Mouse (Mus musculus): ENCODE measurements around the gene Phf5a.
"Not testable (repeated sequence)": the region's sequence is repeated elsewhere in the genome, so short reads cannot be mapped to it uniquely, and the experiment has no call there.

Gene Phf5a

DNA sequence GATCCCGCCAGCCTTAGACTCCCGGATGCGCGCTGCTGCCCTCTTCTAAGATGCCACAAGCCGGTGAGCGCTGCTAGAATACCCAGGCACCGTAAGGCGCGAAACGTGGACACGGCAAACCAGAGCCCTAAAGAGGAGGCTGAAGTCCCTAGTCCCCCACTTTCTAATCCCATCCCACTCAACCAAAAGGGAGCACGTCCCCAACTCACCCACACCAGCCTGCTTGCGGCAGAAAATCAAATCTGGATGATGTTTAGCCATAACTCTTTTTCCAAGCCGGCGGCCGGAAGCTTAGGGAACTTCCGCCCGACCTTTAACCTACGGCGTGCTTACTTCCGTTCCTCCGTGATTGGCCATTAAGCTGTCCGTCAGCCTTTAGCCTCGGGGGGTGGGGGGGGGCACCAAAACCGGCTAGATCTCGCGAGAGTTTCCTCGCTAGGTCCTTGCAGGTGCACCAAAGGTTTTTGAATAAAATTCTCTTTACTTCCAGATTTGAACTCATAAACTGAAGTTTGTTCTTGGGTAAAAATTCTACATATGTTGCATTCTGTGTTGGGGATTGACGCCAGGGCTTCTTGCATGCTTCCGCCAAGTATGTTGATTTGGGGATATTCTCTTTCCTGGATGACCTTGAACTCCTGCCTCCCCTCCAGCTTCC is at the start of gene Phf5a:
Phf5a (minus strand) TSS at position 308 of the 658 bp plus-strand sequence.
- peak; percentile 95 for DNase-seq

DNA sequence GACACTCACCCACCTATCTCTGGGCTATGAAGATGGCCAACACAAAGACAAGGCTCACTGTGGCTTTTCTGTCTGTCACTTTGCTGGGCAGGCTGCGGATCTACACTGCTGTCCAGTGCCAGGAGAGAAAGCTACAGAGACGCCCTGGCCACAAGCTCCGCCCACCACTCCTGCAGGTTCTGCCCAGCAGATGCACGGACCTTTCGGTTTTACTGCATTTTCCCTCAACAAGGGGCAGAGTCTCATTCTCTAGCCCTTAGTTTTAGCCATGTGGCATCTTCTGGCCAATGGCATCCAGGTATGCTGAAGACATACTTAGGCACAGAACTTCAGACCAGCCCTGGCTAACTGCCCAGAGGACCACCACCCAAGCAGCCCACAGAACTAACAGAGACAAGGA is 49.5 kb upstream of the Phf5a start:
- no peak for DNase-seq

DNA sequence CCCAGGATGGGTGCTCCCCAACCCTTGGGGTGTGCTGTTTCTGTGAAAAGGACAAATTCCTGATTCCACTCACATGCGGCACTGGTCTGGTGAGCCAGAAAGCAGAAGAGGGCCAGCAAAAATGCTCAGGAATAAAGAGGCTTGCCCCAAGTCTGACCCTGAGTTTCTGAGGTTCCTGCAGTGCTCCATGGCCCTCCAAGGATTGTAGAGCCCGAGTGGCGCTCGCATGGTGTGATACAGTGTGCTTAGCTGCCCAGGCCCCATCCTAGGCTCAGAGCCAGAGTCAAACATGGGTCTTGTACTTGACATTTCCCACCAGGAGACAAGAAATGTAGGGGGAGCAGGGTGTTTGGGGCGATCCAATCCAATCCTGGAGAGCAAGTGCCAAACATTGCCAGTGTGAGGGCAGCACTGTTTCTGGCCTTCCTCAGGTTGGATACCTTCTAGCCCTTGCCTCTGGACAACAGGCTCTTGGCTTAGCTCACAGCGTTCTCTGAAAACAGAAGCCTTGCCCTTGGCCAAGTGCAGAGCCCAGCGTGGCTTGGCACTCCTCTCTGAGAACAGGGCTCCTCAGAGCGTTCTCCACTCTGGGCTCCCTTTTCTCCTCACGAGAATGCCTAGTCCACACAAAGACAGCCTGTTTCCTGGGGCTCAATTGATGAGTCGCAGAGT is 49.0 kb upstream of the Phf5a start:
- no peak for DNase-seq

DNA sequence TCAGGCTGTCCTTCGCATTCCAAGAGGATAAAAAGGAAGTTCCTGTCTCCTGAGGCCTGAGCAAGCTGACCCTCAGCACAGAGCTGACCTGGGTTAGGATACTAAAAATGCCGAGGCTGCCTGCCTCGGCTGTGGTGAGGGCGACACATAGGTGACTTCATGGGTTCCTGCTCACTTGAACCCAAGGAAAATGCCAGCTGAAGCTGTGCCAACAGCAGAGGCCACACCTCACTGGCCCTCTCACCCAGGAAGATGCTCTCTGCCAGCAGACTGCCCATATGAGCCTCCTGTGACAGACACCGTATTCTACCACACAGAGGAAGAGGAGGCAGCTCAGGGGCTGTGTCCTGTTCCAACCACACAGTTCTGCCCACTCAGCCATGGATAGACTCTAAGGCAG is 47.4 kb upstream of the Phf5a start:
- DNase-seq = peak; percentile 41 to 72

DNA sequence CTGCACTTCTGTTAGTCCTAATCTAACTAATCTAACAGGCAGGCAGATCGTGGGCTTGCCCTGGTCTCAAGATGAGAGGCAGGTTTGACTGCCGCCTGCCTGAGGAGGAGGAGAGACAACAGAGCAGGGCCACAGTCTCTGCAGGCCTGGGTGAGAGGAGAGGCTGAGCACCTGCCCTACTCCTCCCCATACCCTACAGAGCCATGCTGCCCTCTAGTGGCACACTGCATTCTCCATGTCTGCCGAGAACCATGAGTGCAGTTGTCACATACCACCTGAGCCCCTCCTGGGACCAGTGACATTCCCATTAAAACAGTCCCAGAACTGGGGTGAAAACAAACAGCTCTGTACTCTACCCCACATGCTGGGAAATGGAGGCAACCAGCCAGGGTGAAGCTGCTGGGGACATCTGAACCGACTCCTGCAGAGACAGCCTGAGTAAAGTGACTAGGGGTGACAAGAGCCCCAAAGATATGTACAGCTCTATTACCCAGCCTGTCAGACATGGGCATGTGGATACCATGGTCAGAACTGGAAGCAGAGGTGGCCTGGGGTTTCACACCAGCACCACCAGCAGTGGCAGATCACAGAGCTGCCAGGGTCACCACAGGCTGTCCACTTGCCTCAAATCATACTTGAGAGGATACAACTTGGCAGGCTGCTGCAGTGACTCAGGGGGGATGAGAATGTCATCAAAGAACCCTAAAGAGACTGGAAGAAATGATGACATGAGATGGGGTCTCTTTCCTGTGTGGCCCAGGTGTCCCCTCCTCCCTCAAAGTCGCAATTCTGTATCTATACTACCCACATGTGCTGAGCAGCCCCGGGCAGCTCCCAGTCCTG is 46.1 kb upstream of the Phf5a start:
- peak; percentile 86 to 89 for DNase-seq

DNA sequence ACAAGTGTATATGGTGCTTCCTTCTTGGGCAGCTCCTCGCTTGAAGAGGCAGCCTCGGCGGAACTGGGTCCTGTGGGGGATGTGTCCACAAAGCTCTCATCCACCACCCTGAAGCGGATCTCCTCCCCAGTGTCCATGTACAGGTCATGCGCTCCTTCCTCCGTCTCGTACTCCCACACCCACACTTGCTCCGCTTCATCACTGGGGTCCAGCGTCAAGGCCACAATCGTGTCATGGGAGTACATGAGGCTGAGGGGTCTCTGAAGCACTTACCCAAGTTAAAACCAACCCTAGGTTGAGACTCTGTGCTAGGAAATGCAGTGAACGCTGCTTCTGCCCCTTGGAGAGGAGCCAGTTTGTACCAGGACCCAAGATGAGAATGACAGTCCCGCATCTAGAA is 45.5 kb upstream of the Phf5a start:
- no peak for DNase-seq

DNA sequence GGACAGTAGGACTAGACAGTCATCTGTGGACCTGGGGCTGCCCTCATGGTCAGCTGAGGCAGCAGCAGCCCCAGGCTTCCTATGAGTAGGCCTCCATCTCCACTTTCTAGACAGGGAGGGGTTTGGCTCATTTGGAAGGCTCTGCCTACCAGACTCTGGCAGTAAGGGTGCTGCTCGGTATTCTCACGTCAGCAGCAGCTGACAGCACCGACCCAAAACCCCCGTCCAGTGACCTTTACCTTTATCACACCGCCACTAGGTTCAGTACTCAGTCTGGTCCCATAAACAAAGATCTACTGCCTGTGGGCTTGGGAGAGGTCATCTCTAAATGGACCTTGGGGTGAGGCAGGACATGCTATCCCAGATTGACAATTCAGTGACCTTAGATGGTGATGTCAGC is 44.0 kb upstream of the Phf5a start:
- DNase-seq = no peak

DNA sequence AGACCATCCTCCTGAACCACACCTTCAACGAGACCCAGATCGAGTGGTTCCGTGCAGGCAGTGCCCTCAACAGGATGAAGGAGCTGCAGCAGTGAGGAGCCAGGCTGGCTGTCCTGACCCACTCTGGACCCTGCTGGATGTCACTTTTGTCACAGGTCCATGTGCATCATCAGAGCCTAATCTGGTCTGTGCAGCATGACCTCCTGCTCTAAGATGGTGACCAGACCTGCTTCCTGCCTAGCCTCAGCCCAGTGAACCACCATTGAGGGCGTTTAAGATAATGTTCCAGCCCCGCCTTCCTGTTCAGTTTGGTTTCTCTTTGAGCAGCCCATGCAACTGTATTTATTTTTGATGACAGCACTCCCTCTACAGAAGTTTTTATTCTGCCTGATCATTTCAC is 43.0 kb upstream of the Phf5a start:
- no peak for DNase-seq

DNA sequence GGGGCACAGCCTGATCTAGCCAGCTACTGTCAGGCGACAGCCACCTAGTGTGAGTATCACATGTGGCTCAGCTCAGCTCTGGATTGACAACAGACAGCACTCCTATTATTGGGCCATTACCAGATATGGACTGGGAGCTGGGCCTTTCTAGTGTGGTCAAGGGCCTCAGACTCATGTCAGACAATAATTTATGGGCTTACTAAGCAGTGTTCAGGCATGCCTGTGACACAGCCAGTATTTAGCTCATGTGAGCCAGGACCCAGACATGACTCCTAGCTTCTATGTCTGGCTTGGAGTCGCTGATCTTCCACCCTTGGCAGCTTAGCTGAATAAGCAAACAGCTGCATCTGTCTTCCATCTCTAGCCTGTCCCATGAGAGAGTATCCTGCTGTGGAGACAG is 40.8 kb upstream of the Phf5a start:
- no peak for DNase-seq

DNA sequence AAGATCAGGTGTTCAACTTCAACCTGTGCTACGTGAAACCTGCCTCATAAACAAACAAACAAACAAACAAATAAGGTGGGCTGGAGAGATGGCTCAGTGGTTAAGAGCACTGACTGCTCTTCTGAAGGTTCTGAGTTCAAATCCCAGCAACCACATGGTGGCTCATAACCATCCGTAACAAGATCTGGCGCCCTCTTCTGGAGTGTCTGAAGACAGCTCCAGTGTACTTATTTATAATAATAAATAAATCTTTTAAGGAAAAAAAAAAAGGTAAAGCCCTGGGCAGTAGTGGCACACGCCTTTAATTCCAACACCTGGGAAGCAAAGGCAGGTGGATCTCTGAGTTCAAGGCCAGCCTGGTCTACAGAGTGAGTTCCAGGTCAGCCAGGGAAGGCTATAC is 37.1 kb upstream of the Phf5a start:
- not testable (repeated sequence) for DNase-seq

DNA sequence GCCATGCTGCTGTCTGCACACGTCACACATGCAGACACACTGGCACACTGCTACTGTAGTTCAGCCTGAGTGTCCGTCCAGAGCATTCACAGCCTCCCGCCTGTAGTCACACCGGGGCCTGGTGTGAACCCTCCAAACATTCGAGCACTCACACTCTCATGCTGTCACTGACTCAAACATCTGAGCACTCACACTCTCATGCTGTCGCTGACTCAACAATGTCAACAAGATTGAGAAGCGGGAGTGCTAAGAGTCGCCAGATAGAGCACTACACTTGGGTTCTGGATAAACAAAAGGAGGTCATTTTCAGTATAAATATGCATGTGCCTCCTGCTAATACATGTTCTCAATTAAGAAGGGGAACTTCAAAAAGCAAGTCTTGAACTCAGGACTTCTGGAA is 36.2 kb upstream of the Phf5a start:
- DNase-seq = no peak

DNA sequence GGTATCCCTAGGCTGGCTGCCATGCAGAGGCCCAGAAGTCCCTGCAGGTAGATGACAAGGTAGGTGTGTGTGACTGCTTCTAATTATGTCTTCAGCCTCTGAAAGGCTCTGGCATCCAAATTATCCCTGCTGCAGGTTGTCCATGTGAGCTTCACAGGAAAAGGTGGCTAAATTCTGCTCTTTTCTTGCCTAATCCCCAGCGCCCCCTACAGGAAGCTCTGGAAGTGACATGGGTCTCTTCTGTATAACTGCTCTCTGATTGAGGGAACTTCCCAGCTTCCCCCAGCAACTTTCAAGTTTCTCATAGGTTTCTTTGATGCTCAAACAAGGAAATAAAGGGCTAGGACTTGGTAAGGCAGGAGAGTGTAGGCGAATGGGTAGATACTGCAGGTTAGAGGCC is 33.2 kb upstream of the Phf5a start:
- peak; percentile 77 to 89 for DNase-seq

DNA sequence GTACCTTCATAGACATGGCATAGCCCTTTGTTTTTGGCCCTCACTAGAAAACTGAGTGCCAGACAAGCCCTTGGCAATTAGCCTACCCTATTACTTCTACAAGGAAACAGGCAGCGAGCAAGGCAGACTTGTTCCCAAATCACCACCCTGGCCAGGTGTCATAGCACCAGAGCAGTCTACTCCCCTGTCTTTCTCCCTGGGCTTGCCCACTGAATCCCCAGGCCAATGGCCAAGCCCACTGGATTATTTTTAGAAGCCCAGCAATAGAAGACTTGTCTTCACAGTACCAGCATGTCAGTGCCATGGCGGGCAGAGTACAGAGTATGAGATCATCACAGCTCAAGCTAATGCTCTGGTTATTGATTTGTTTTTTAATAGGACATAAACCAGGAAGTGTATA is 27.0 kb upstream of the Phf5a start:
- no peak for DNase-seq

DNA sequence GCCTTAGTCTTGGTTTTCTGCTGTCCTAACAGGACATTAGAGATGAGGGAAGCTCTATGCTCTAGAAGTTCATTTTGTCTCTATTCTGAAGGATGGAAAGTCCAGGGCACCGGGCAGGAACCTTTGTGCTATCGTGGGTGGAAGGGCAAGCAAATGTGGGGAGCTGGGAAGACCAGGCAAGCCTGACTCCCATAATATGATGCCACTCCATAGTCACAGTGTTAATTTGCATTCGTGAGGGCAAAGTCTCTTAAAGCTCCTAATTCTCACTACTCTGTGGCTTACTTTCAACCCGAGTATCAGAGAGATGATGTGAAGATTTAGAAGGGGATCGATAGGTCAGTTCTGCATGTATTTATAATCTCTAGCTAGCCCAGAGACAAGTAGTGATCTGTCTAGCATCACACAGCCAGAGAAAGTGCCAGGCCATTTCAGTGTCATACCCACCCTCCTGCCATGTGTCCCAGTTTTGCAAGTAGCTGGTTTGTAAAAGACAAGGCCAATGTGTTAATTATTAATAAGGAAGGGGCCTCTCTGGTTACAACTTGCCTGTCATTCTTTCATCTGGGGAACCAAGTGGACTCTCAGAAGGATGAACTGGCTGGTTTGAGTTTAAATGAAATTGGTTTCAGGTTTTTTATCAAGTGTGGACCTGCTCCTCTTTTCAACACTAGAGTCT is 26.0 kb upstream of the Phf5a start:
- no peak for DNase-seq

DNA sequence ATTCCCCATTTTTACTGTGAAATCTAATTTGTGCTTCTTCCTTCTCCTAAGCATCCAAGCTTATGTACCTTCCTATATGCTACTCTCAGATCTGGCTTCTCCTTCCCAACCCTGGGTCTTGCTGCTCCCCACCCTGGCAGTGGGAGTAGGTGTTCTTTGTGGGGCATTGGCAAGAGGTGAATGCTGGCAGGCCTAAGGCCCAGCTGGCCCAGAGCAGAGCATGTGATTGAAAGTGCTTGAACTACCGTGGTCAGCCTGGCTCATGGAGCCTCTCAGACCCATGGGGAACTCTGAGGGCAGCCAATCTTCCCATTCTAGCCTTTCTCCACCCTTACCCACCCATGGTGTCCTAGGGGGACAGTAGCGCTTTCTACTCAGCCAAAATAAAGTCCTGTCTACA is 24.7 kb upstream of the Phf5a start:
- DNase-seq = no peak

DNA sequence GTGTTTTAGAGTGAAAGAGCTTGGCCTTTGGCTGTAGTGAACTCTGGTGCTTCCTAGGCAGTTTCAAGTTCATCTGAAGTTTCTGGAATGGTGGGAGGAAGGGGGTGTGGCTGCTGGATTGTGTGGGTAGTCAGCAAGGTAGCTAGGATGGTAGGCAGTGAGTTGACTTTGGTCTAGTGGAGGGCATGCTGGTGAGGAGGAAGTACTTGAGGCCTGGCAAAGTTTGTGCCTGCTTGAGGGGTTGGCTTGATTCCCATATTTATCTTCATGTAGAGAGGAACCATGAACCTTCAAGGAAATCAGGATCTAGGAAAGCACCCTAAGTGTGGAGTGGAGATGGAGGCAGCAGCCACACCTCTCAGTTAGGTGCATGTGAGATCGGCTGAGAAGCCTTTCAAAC is 22.3 kb upstream of the Phf5a start:
- peak; percentile 65 to 83 for DNase-seq

DNA sequence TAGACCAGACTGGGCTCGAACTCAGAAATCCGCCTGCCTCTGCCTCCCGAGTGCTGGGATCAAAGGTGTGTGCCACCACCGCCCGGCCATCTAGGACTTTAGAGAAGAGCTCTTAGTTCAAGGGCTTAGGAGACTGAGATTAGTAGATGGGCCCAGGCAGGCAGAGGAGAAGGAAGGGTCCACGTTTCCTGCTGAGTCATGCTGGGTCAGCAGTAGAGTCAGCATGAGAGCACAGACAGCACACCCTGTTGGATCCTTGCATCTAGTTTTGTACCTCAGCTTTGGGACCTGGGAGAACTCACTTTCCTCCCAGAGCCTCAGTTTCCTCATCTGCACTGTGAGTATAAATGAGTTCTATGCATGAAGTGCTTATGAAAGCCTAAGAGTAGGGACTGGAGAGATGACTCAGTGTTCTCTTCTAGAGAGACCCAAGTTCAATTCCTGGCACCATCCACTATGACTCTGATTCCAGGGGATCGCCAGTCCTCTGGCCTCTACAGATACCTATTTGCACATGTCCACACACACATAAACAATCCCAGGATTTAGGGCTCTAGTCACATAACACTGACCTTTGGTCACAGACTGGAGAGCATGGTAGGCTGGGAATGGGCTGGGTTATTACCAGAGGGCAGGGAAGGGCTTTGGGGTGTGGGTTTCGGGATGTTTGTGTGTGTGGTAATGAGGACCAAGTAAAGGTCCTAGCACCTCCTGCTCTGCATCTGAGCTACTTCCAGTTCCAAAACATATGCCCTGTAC is 20.3 kb upstream of the Phf5a start:
- DNase-seq = no peak

DNA sequence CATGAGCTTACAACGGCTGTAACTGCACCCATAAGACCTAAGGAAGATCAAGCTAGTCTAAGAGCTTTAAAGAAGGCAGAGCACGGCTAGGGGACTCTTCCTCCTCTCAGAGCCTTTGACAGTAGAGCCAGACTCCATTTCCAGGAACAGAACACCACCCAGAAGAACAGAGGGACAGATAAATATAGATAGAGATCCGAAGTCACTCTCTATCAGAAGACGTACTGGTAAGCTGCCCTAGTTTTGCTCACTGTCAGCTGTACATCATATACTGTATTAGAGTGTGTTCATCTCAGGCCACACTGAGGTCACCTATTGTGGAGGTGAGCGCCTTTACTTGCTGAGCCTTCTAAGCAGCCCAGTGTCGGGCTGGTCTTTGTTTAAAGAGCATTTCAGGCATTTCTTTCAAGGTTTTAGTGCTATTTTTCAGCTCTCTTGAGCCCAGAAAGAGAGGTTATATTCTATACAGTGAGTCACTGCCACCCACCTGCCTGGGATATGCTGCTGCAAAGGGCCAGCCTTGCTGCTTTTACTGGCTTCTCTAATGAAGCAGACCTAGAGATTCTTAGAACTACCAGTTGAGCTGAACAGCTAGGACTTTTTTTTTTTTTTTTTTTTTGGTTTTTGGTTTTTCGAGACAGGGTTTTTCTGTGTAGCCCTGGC is 19.6 kb upstream of the Phf5a start:
- DNase-seq = no peak

DNA sequence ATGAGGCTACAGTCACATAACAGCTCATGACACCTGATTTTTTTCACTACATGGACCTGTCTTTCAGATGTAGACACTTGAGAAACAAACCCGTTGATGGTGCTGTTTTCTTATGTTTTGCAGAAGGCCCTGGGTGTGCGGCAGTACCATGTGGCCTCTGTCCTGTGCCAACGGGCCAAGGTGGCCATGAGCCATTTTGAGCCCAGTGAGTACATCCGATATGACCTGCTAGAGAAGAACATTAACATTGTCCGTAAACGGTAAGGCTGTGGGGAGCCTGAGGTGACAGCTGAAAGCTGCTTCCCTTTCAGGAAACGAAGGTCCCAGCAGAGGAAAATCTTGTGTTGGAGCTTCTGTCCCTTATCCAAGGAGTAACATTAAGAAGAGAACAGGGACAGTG is 17.5 kb upstream of the Phf5a start:
- DNase-seq = no peak

DNA sequence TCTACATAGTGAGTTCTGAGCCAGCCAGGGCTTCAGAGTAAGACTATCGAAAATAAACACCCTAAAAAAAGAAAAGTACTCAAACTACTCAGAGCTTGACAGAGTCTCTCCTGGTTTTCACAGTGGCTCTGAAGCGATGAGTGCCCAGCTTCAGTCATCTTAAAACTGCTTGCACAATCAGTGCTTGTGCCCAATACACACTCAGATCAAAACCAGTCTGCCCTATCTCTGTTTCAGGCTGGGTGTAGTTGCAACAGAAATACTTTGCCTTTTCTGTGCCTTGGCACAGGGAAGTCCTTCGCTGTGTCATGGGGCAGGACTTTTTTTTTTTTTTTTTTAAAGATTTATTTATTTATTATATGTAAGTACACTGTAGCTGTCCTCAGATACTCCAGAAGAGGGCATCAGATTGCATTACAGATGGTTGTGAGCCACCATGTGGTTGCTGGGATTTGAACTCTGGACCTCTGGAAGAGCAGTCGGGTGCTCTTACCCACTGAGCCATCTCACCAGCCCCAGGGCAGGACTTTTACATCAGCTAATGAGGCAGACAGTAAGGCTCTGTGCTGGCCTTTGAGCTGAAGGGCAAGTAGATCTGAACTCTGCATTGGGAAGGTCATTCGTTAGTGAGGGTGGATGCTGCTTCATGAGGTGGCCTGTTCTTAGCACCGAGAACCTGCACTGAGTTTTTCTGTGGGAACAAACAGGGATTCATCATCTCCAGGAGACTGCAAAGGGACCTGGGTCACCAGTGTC is 15.3 kb upstream of the Phf5a start:
- DNase-seq = peak in 1 of 2 experiments; percentile 57

DNA sequence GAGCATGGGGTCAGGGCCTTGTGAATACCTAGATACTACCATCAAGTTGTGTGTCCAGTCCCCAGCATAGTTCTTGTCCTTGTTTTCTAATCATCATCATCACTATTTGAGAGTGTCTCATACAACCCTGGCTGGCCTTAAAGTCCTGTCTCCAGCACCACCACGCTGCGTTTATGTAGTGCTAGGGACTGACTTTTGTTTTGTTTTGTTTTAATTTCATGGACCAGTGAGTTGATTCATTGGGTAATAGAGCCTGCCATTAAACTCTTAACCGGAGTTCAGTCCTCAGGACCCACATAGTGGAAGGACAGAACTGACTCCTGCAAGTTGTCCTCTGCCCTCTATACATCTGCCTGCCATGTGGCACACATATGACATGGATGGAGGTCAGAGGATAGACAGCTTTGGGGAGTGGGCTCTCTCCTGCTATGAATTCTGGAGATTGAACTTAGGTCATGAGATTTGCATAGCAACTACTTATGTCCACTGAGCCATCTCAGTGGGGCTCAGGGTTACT is 13.8 kb upstream of the Phf5a start:
- no peak for DNase-seq

Data from kidney, postnatal 25 days (tissue).